In genomic region chr2:69631449-69631848, GRCm38 (mm10) we compare ENCODE assay signal across 10 mouse cellular contexts. TPM values are rescaled to one million over a fixed set of nuclear protein-coding genes. Genes with fewer than 3 reads are reported as not detected.
DNase-seq lines count a peak whose midpoint lies in the region; ATAC-seq and TF ChIP-seq lines count a peak whose summit lies in the region.
"Had no signal": no experiment of that assay in that cellular context is flagged by ENCODE, and none has a peak within 500 bp of the region (broad histone marks: within the 10 kb centered on the region; RNA-seq: fewer than 3 reads in every experiment).

No protein-coding gene starts in this region.

- H3K4me1 ChIP-seq in hindbrain, postnatal 0 days (ENCODE audit: insufficient read depth, low read length) = no peaks in the 10 kb centered on the region
- H3K4me1 ChIP-seq in hindbrain, embryonic 14.5 days (replicated peaks; ENCODE audit: control insufficient read depth, insufficient read depth, low read length) = no peaks in the 10 kb centered on the region
- no peaks in the 10 kb centered on the region for H3K4me1 ChIP-seq in hindbrain, embryonic 10.5 days (replicated peaks)
- H3K4me1 ChIP-seq: embryonic facial prominence, embryonic 13.5 days had no signal

- no peaks in the 10 kb centered on the region for H3K36me3 ChIP-seq in hindbrain, postnatal 0 days (ENCODE audit: insufficient read depth, low read length)
- H3K36me3 ChIP-seq in hindbrain, embryonic 14.5 days (replicated peaks; ENCODE audit: control insufficient read depth, insufficient read depth) = no peaks in the 10 kb centered on the region
- H3K36me3 ChIP-seq in hindbrain, embryonic 10.5 days = no peaks in the 10 kb centered on the region
- H3K36me3 ChIP-seq: embryonic facial prominence, embryonic 13.5 days had no signal

- no peak overlapping the region for H3K4me2 ChIP-seq in hindbrain, postnatal 0 days (ENCODE audit: low read depth, low read length)
- no peak overlapping the region for H3K4me2 ChIP-seq in hindbrain, embryonic 14.5 days (replicated peaks)
- H3K4me2 ChIP-seq: embryonic facial prominence, embryonic 13.5 days had no signal

- no peak overlapping the region for H3K9ac ChIP-seq in hindbrain, postnatal 0 days (replicated peaks; ENCODE audit: low read length)
- no peak overlapping the region for H3K9ac ChIP-seq in hindbrain, embryonic 14.5 days
- H3K9ac ChIP-seq: embryonic facial prominence, embryonic 13.5 days had no signal

- H3K27ac ChIP-seq in hindbrain, postnatal 0 days = no peak overlapping the region
- no peak overlapping the region for H3K27ac ChIP-seq in hindbrain, embryonic 14.5 days
- no peak overlapping the region for H3K27ac ChIP-seq in hindbrain, embryonic 10.5 days
- H3K27ac ChIP-seq: embryonic facial prominence, embryonic 13.5 days had no signal

- no peak overlapping the region for H3K4me3 ChIP-seq in hindbrain, postnatal 0 days (ENCODE audit: low read length)
- no peak overlapping the region for H3K4me3 ChIP-seq in hindbrain, embryonic 14.5 days (replicated peaks; ENCODE audit: low read length)
- no peak overlapping the region for H3K4me3 ChIP-seq in hindbrain, embryonic 10.5 days
- H3K4me3 ChIP-seq: embryonic facial prominence, embryonic 13.5 days had no signal

- peak; percentile 40 for TF ChIP-seq CTCF in hindbrain, postnatal 0 days (IDR thresholded peaks at IDR 0.05; ENCODE audit: low read depth)

- ATAC-seq in hindbrain, postnatal 0 days = no peak
- ATAC-seq in hindbrain, embryonic 14.5 days (ENCODE audit: low FRiP score) = no peak

- WGBS in hindbrain, postnatal 0 days = 90% methylated on average over 2 of the region's 2 CpGs
- WGBS in hindbrain, embryonic 14.5 days = 92% methylated on average over 2 of the region's 2 CpGs
- 80% methylated on average over 2 of the region's 2 CpGs for WGBS in hindbrain, embryonic 10.5 days

- DNase-seq in hindbrain, postnatal 0 days (ENCODE audit: low spot score) = peak; percentile 8
- DNase-seq in hindbrain, embryonic 14.5 days (ENCODE audit: low spot score) = no peak
- DNase-seq in spleen, postnatal 10 days (ENCODE audit: low spot score in 2 of 2) = peak; percentile 13 to 52
- DNase-seq in spleen, postnatal 36 days (ENCODE audit: low spot score in 2 of 2) = no peak
- peak; percentile 59 for DNase-seq in induced T-regulatory cell, adult 2 months (ENCODE audit: low read depth)
- DNase-seq in thymus, postnatal 36 days = peak; percentile 27 to 34
- DNase-seq in right cerebral cortex, postnatal 14 days = no peak
- DNase-seq in hindbrain, embryonic 10.5 days (ENCODE audit: low spot score) = no peak

- H3K9me3 ChIP-seq in hindbrain, postnatal 0 days (ENCODE audit: low read length) = no peaks in the 10 kb centered on the region
- no peaks in the 10 kb centered on the region for H3K9me3 ChIP-seq in hindbrain, embryonic 14.5 days (ENCODE audit: control insufficient read depth, low read length)
- H3K9me3 ChIP-seq in hindbrain, embryonic 10.5 days = peaks cover 3% of the 10 kb centered on the region; the same call in 1 of the 2 replicates
- H3K9me3 ChIP-seq: embryonic facial prominence, embryonic 13.5 days had no signal

- H3K27me3 ChIP-seq in hindbrain, postnatal 0 days (ENCODE audit: insufficient read depth, low read length) = no peaks in the 10 kb centered on the region
- H3K27me3 ChIP-seq in hindbrain, embryonic 14.5 days (ENCODE audit: control insufficient read depth, insufficient read depth, low read length) = no peaks in the 10 kb centered on the region
- H3K27me3 ChIP-seq in hindbrain, embryonic 10.5 days (ENCODE audit: insufficient read depth, poor library complexity, severe bottlenecking) = no peaks in the 10 kb centered on the region
- H3K27me3 ChIP-seq: embryonic facial prominence, embryonic 13.5 days had no signal

RNA-seq across cellular contexts. Expression of gene Bbs5, which starts 15.5 kb away (rescaled TPM):
- 13.3 and 18.3 TPM in 2 replicates for total RNA-seq in hindbrain, postnatal 0 days (2014; rRNA removed)
- 26.1 and 26.7 TPM in 2 replicates for polyA plus RNA-seq in hindbrain, postnatal 0 days (2015; fragmentation: Nextera tagmentation; extraction: Ambion mirVana)
- polyA plus RNA-seq in hindbrain, embryonic 14.5 days (2014; fragmentation: Nextera tagmentation; extraction: Ambion mirVana) = 22.5 and 24.7 TPM in 2 replicates
- polyA plus RNA-seq in hindbrain, embryonic 10.5 days (2016; fragmentation: Nextera tagmentation; extraction: Ambion mirVana) = 17.0 and 17.2 TPM in 2 replicates
- total RNA-seq: neutrophil, adult 5-6 weeks had no signal

RNA-seq across cellular contexts. Expression of gene Klhl41, which starts 38.5 kb away (rescaled TPM):
- 1.3 TPM in 1 of 2 replicates, not detected in the other for total RNA-seq in hindbrain, postnatal 0 days (2014; rRNA removed)
- polyA plus RNA-seq in hindbrain, postnatal 0 days (2015; fragmentation: Nextera tagmentation; extraction: Ambion mirVana) = 0.05 and 0.09 TPM in 2 replicates
- 0.13 and 0.24 TPM in 2 replicates for polyA plus RNA-seq in hindbrain, embryonic 14.5 days (2014; fragmentation: Nextera tagmentation; extraction: Ambion mirVana)
- polyA plus RNA-seq in hindbrain, embryonic 10.5 days (2016; fragmentation: Nextera tagmentation; extraction: Ambion mirVana) = 0.29 TPM in 2 replicates
- total RNA-seq: neutrophil, adult 5-6 weeks had no signal

RNA-seq across cellular contexts. Expression of gene Lrp2, which starts 45.6 kb away (rescaled TPM):
- 3.9 and 5.4 TPM in 2 replicates for total RNA-seq in hindbrain, postnatal 0 days (2014; rRNA removed)
- polyA plus RNA-seq in hindbrain, postnatal 0 days (2015; fragmentation: Nextera tagmentation; extraction: Ambion mirVana) = 0.46 and 0.48 TPM in 2 replicates
- 1.1 and 1.7 TPM in 2 replicates for polyA plus RNA-seq in hindbrain, embryonic 14.5 days (2014; fragmentation: Nextera tagmentation; extraction: Ambion mirVana)
- 1.8 and 2.0 TPM in 2 replicates for polyA plus RNA-seq in hindbrain, embryonic 10.5 days (2016; fragmentation: Nextera tagmentation; extraction: Ambion mirVana)
- total RNA-seq: neutrophil, adult 5-6 weeks had no signal

Comparison
In these comparisons a context has a peak if more than half of its experiments do, and no peak if none do; other contexts are left out.
1. DNase-seq: peak in hindbrain, postnatal 0 days (single experiment), spleen, postnatal 10 days (2 of 2), induced T-regulatory cell, adult 2 months (single experiment) and thymus, postnatal 36 days (2 of 2); none in hindbrain, embryonic 14.5 days (single experiment), spleen, postnatal 36 days (0 of 2), right cerebral cortex, postnatal 14 days (single experiment) and hindbrain, embryonic 10.5 days (single experiment).